Mouse (Mus musculus): ENCODE data around the gene Rab3c.

GRCm38 (mm10) chr13:110122825-110123224 is 158.0 kb downstream of the Rab3c start:
- TF ChIP-seq CTCF (IDR thresholded peaks at IDR 0.05; ENCODE audit: low read depth, low read length) (no peak), POLR2A (IDR thresholded peaks at IDR 0.05; ENCODE audit: insufficient read depth, low read length) (no peak), EP300 (IDR thresholded peaks at IDR 0.05; ENCODE audit: insufficient read depth, low read depth, low read length) (no peak)

Measured in ES-Bruce4 (cell line).